Mouse (Mus musculus): ENCODE results near the gene Gng2. TPM values are rescaled to one million over a fixed set of nuclear protein-coding genes. Genes with fewer than 3 reads are reported as not detected.
A peak's percentile ranks its signal among the peaks of the same experiment; 100 is the strongest.

Gene Gng2
- total RNA-seq (2022): 100 to 1,000 TPM; 175 to 217 (median 197) TPM

- DNase-seq (ENCODE audit: low spot score in 2 of 2): no peak
Measured at GRCm38 (mm10) chr14:19977271-19978024, at the start of gene Gng2. Gene Gng2, minus strand, starts transcription at chr14:19977627.

GRCm38 (mm10) chr14:20024888-20025719 lies 47.7 kb upstream of the Gng2 start:
- no peak for DNase-seq (ENCODE audit: low spot score in 2 of 2)

GRCm38 (mm10) chr14:20023939-20024338 lies 46.5 kb upstream of the Gng2 start:
- no peak for DNase-seq (ENCODE audit: low spot score in 2 of 2)

GRCm38 (mm10) chr14:20019486-20019885 lies 42.1 kb upstream of the Gng2 start:
- DNase-seq (ENCODE audit: low spot score in 2 of 2): no peak

- no peak for DNase-seq (ENCODE audit: low spot score in 2 of 2)
Measured at GRCm38 (mm10) chr14:20012506-20013275, 35.3 kb upstream of the Gng2 start.

- no peak for DNase-seq (ENCODE audit: low spot score in 2 of 2)
Measured at GRCm38 (mm10) chr14:20007446-20007845, 30.0 kb upstream of the Gng2 start.

- DNase-seq (ENCODE audit: low spot score in 2 of 2): no peak
Measured at GRCm38 (mm10) chr14:20004777-20005289, 27.4 kb upstream of the Gng2 start.

GRCm38 (mm10) chr14:19996853-19997252 lies 19.4 kb upstream of the Gng2 start:
- no peak for DNase-seq (ENCODE audit: low spot score in 2 of 2)

- no peak for DNase-seq (ENCODE audit: low spot score in 2 of 2)
Measured at GRCm38 (mm10) chr14:19995943-19996342, 18.5 kb upstream of the Gng2 start.

- no peak for DNase-seq (ENCODE audit: low spot score in 2 of 2)
Measured at GRCm38 (mm10) chr14:19994068-19994467, 16.6 kb upstream of the Gng2 start.

GRCm38 (mm10) chr14:19993570-19993883 lies 16.1 kb upstream of the Gng2 start:
- DNase-seq (ENCODE audit: low spot score in 2 of 2): no peak

- no peak for DNase-seq (ENCODE audit: low spot score in 2 of 2)
Measured at GRCm38 (mm10) chr14:19992873-19993569, 15.6 kb upstream of the Gng2 start.

GRCm38 (mm10) chr14:19991861-19992260 lies 14.4 kb upstream of the Gng2 start:
- DNase-seq (ENCODE audit: low spot score in 2 of 2): no peak

- DNase-seq (ENCODE audit: low spot score in 2 of 2): no peak
Measured at GRCm38 (mm10) chr14:19990436-19990993, 13.1 kb upstream of the Gng2 start.

GRCm38 (mm10) chr14:19988410-19988809 lies 11.0 kb upstream of the Gng2 start:
- DNase-seq (ENCODE audit: low spot score in 2 of 2): no peak

GRCm38 (mm10) chr14:19987358-19987834 lies 10.0 kb upstream of the Gng2 start:
- DNase-seq (ENCODE audit: low spot score in 2 of 2): peak in 1 of 2 experiments; percentile 51

- peak in 1 of 2 experiments; percentile 83 for DNase-seq (ENCODE audit: low spot score in 2 of 2)
Measured at GRCm38 (mm10) chr14:19986614-19987357, 9.4 kb upstream of the Gng2 start.

GRCm38 (mm10) chr14:19985912-19986613 lies 8.6 kb upstream of the Gng2 start:
- no peak for DNase-seq (ENCODE audit: low spot score in 2 of 2)

All from left cerebral cortex, adult 8-10 months (tissue).